Mouse (Mus musculus) neural tube, embryonic 11.5 days (tissue): ENCODE data around the gene Agpat4. TPM values are rescaled to one million over a fixed set of nuclear protein-coding genes. Genes with fewer than 3 reads are reported as not detected.
"Not testable (repeated sequence)": the region's sequence is repeated elsewhere in the genome, so short reads cannot be mapped to it uniquely, and the experiment has no call there.

ENCODE experiments used
- ATAC-seq: fragments of 200-750 bp; cut with Nextera tagmentation; 2 replicates; pipeline ENCODE4 v1.8.0; 2017; ENCODE audit warnings: moderate number of reproducible peaks, mild to moderate bottlenecking, moderate TSS enrichment, moderate library complexity; ENCODE audit not compliant: insufficient read depth, low FRiP score, low TSS enrichment
- DNase-seq: peaks from one replicate; pipeline ENCODE4 v3.0.0-alpha.2; 2015; ENCODE audit warnings: low spot score
- H3K27ac ChIP-seq: fragments of 300-500 bp; sonication (generic); 2 replicates; pipeline ENCODE4 v1.5.1; 2014; ENCODE audit warnings: low read depth, mild to moderate bottlenecking, low read length
- H3K27me3 ChIP-seq: fragments of 300-500 bp; sonication (generic); 2 replicates; pipeline ENCODE4 v1.6.1; 2014; ENCODE audit warnings: mild to moderate bottlenecking, low read length, mixed read lengths; ENCODE audit not compliant: control insufficient read depth, insufficient read depth
- H3K36me3 ChIP-seq: fragments of 300-500 bp; sonication (generic); 2 replicates; pipeline ENCODE4 v1.6.1; 2014; ENCODE audit warnings: mild to moderate bottlenecking, low read length, moderate library complexity, mixed read lengths; ENCODE audit not compliant: control insufficient read depth, insufficient read depth
- H3K4me1 ChIP-seq: fragments of 300-500 bp; sonication (generic); 2 replicates; pipeline ENCODE4 v1.6.1; 2014; ENCODE audit warnings: low read length, mixed read lengths; ENCODE audit not compliant: control insufficient read depth, insufficient read depth
- H3K4me2 ChIP-seq: fragments of 300-500 bp; sonication (generic); 2 replicates; pipeline ENCODE4 v1.6.1; 2014; ENCODE audit warnings: low read depth, mild to moderate bottlenecking, moderate library complexity
- H3K4me3 ChIP-seq: fragments of 300-500 bp; sonication (generic); 2 replicates; pipeline ENCODE4 v1.5.1; 2014; ENCODE audit warnings: low read depth, low read length
- H3K9ac ChIP-seq: fragments of 300-500 bp; sonication (generic); 2 replicates; pipeline ENCODE4 v1.6.1; 2014; ENCODE audit warnings: mild to moderate bottlenecking, low read length
- H3K9me3 ChIP-seq: fragments of 300-500 bp; sonication (generic); 2 replicates; pipeline ENCODE4 v1.6.1; 2016; ENCODE audit warnings: low read length; ENCODE audit not compliant: control insufficient read depth
- WGBS: fragments of 180-500 bp; shearing (Covaris S2); extraction: QIAGEN DNeasy Blood & Tissue Kit; methylation state at CpG from one replicate; pipeline ENCODE4 v1.1.7; 2014; 5-methylcytosine and 5-hydroxymethylcytosine counted together
- polyA plus RNA-seq: library from polyadenylated mRNA; unstranded; fragments of >200 nt; fragmentation: Nextera tagmentation; extraction: Ambion mirVana; gene quantifications from 2 replicates; pipeline ENCODE4 v1.2.1, GENCODE M21; 2014

Gene Agpat4
- polyA plus RNA-seq, 1 experiment from 2014 or later: 26.0 TPM

DNA sequence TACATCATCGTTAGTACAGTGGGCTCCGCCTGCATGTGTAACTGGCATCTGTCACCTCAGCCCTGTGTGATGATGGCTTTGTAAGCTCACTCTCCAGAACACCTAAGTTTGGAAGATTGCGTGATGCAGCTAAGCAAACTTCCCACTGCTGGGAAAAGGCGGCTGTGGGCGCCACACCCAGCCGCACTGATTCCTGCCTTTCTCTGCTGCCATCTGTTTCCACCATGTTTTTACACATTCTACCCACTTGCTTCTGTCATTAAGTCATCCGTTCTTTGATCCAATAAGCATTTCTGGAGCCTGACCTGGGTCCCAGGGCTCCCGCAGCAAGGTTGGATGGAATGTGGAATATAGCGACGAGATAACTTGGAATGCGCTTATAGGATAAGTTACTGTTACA is 93.4 kb downstream of the Agpat4 start:
- DNase-seq (no peak), ATAC-seq (no peak)
- Histone ChIP-seq H3K4me2 (no peak overlapping the region), H3K36me3 (no peaks in the 10 kb centered on the region; the same call in 1 of the 2 replicates), H3K9ac (no peak overlapping the region), H3K9me3 (no peaks in the 10 kb centered on the region), H3K4me3 (no peak overlapping the region), H3K27ac (no peak overlapping the region), H3K27me3 (no peaks in the 10 kb centered on the region), H3K4me1 (peaks cover 6% of the 10 kb centered on the region; the same call in 1 of the 2 replicates)
- WGBS: 92% methylated on average over 11 of the region's 11 CpGs

DNA sequence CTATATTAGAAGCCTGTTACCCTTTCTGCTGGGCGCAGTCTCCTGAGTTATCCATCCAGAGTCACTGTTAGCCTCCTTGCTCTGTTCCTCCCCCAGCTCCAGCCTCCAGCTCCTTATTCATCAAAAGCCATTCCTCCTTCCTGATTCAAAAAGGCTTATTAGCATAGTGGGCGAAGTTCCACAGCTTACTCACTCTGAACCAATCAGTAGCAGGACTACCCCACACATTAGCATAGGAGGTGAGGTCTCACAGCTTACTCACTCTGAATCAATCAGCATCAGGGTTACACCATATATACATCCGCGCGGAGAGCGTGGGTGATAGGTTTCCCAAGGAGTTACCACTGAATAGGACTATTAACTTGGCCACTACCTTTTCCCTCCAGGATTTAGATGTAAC is 93.8 kb downstream of the Agpat4 start:
- H3K27ac ChIP-seq: no peak overlapping the region
- DNase-seq (no peak), ATAC-seq (no peak)
- no peaks in the 10 kb centered on the region for H3K9me3 ChIP-seq
- H3K9ac ChIP-seq: no peak overlapping the region
- WGBS: 88% methylated on average over 6 of the region's 6 CpGs
- H3K4me2 ChIP-seq: no peak overlapping the region
- H3K4me1 ChIP-seq: peaks cover 2% of the 10 kb centered on the region; the same call in 1 of the 2 replicates
- H3K36me3 ChIP-seq: no peaks in the 10 kb centered on the region; the same call in 1 of the 2 replicates
- H3K27me3 ChIP-seq: no peaks in the 10 kb centered on the region
- no peak overlapping the region for H3K4me3 ChIP-seq

GRCm38 (mm10) chr17:12213430-12213829 is 94.9 kb downstream of the Agpat4 start:
- no peak overlapping the region for H3K9ac ChIP-seq
- H3K4me2 ChIP-seq: no peak overlapping the region
- H3K9me3 ChIP-seq: no peaks in the 10 kb centered on the region
- no peaks in the 10 kb centered on the region for H3K27me3 ChIP-seq
- ATAC-seq (no peak), DNase-seq (no peak)
- WGBS: 94% methylated on average over 8 of the region's 8 CpGs
- H3K27ac ChIP-seq: no peak overlapping the region
- H3K4me3 ChIP-seq: no peak overlapping the region
- H3K4me1 ChIP-seq: no peaks in the 10 kb centered on the region
- H3K36me3 ChIP-seq: no peaks in the 10 kb centered on the region; the same call in 1 of the 2 replicates

DNA sequence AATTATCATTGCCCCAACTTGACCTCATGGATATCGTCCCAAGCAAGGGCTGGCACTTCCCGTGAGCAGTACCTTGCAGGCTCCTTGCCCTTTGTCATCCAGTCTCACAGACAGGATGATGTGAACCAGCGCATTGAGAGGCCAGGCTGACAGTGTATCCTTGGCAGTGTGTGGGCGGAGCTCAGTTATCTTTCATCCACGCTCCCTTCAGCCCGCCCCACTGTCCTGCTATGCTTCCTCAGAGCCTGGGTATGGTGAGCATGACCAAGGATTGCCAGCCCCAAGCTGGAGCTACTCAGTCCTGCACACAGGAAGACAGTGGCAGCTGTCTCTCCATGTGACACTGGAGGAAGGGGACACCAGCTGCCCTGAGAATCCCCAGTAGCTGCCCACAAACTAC is 97.7 kb downstream of the Agpat4 start:
- no peak for ATAC-seq

GRCm38 (mm10) chr17:12221926-12222325 is 103.4 kb downstream of the Agpat4 start:
- 68% methylated on average over 6 of the region's 6 CpGs for WGBS
- no peak overlapping the region for H3K4me2 ChIP-seq
- H3K4me1 ChIP-seq: no peaks in the 10 kb centered on the region
- no peaks in the 10 kb centered on the region for H3K9me3 ChIP-seq
- H3K9ac ChIP-seq: no peak overlapping the region
- no peak overlapping the region for H3K4me3 ChIP-seq
- H3K36me3 ChIP-seq: no peaks in the 10 kb centered on the region; the same call in 1 of the 2 replicates
- no peaks in the 10 kb centered on the region for H3K27me3 ChIP-seq
- ATAC-seq: no peak
- H3K27ac ChIP-seq: no peak overlapping the region
- DNase-seq: no peak

More for the DNA sequence above, 97.7 kb downstream of the Agpat4 start:
- H3K27me3 ChIP-seq: no peaks in the 10 kb centered on the region
- H3K4me1 ChIP-seq: no peaks in the 10 kb centered on the region
- WGBS: 83% methylated on average over 6 of the region's 6 CpGs
- H3K4me3 ChIP-seq: no peak overlapping the region
- no peak overlapping the region for H3K9ac ChIP-seq
- DNase-seq: no peak
- H3K27ac ChIP-seq: no peak overlapping the region
- H3K4me2 ChIP-seq: no peak overlapping the region
- H3K9me3 ChIP-seq: no peaks in the 10 kb centered on the region
- no peaks in the 10 kb centered on the region; the same call in 1 of the 2 replicates for H3K36me3 ChIP-seq

- no peak for DNase-seq
- H3K9ac ChIP-seq: no peak overlapping the region
These were observed 105.2 kb downstream of the Agpat4 start for GRCm38 (mm10) chr17:12223682-12224081.

DNA sequence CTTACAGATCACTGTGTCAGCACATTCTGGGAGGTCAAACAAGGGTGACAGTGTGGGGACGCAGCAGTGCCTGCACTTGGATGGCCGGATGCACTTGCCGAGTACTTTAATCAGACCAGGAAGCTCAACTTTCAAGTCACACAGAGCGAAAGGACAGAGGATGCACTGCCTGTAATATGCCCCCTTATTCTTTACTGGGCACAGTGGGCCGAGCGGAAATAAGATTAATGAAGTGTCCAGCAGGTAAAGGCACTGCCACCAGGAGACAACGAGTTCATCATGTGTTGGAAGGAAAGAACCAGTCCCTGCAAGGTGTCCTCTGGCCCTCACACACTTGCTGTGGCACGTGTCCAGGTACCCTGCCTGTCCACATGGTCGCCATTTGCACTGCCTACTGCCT is 105.6 kb downstream of the Agpat4 start:
- no peak overlapping the region for H3K4me3 ChIP-seq
- H3K27me3 ChIP-seq: no peaks in the 10 kb centered on the region
- H3K4me2 ChIP-seq: no peak overlapping the region
- H3K27ac ChIP-seq: no peak overlapping the region
- peaks cover 3% of the 10 kb centered on the region for H3K36me3 ChIP-seq
- no peak for DNase-seq
- H3K4me1 ChIP-seq: no peaks in the 10 kb centered on the region
- no peak overlapping the region for H3K9ac ChIP-seq
- WGBS: 85% methylated on average over 8 of the region's 9 CpGs
- no peak for ATAC-seq
- H3K9me3 ChIP-seq: no peaks in the 10 kb centered on the region

More at GRCm38 (mm10) chr17:12223682-12224081, 105.2 kb downstream of the Agpat4 start:
- no peaks in the 10 kb centered on the region for H3K9me3 ChIP-seq
- H3K27ac ChIP-seq: no peak overlapping the region
- H3K4me3 ChIP-seq: no peak overlapping the region
- 55% methylated on average over 5 of the region's 5 CpGs for WGBS
- H3K4me1 ChIP-seq: no peaks in the 10 kb centered on the region
- H3K27me3 ChIP-seq: no peaks in the 10 kb centered on the region
- H3K4me2 ChIP-seq: no peak overlapping the region
- ATAC-seq: no peak
- H3K36me3 ChIP-seq: peaks cover 3% of the 10 kb centered on the region

DNA sequence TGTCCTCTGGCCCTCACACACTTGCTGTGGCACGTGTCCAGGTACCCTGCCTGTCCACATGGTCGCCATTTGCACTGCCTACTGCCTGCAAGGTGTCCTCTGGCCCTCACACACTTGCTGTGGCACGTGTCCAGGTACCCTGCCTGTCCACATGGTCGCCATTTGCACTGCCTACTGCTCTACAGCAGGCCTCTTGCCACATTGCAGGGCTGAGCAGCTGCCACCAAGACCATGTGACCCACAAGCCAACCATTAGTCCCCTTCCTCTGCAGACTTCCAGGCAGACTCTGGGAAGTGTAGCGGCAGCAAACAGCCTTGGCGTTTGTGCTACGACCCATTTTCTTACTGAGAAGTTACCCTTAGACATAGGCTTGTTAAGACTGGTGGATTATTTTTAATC is 106.0 kb downstream of the Agpat4 start:
- not testable (repeated sequence) for H3K36me3 ChIP-seq, H3K9ac ChIP-seq, H3K9me3 ChIP-seq, H3K27ac ChIP-seq, ATAC-seq, H3K4me2 ChIP-seq, H3K4me1 ChIP-seq, DNase-seq, H3K4me3 ChIP-seq, H3K27me3 ChIP-seq
- 86% methylated on average over 5 of the region's 7 CpGs for WGBS

DNA sequence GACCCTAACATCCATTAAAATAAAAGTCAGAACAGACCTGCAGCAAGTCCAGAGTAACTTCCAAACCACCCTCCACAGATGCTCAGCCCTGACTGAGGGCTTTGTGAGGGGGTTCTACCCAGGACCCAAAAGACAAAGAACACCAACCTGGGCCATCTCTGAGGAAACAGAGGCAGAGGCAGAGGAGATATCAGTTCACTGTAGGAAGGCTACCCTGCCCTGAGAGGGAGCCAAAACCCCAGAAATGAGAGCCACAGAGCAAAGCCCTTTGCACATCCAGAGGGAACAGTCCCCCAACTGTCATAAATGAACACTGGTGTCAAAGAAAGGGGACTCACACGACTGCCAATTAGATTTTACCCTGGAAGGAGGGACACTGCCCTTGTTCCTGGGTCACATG is 106.7 kb downstream of the Agpat4 start:
- no peaks in the 10 kb centered on the region for H3K27me3 ChIP-seq
- peaks cover 4% of the 10 kb centered on the region for H3K36me3 ChIP-seq
- H3K4me1 ChIP-seq: no peaks in the 10 kb centered on the region
- no peak overlapping the region for H3K4me3 ChIP-seq
- ATAC-seq (no peak), DNase-seq (no peak)
- no peak overlapping the region for H3K27ac ChIP-seq
- H3K4me2 ChIP-seq: no peak overlapping the region
- 50% methylated on average over 1 of the region's 1 CpGs for WGBS
- H3K9me3 ChIP-seq: no peaks in the 10 kb centered on the region
- no peak overlapping the region for H3K9ac ChIP-seq
